Mouse (Mus musculus) stomach, postnatal 0 days (tissue): ENCODE results near the gene Rbms1. TPM values are rescaled to one million over a fixed set of nuclear protein-coding genes. Genes with fewer than 3 reads are reported as not detected.
A peak's percentile ranks its signal among the peaks of the same experiment; 100 is the strongest.

ENCODE experiments used
- ATAC-seq: fragments of 200-750 bp; cut with Nextera tagmentation; 2 replicates; pipeline ENCODE4 v1.8.0; 2017; ENCODE audit not compliant: low FRiP score, low TSS enrichment
- DNase-seq: peaks from one replicate; pipeline ENCODE4 v3.0.0-alpha.2; 2016; ENCODE audit warnings: low spot score
- H3K27ac ChIP-seq: fragments of 300-500 bp; sonication (generic); replicated peaks from 2 replicates; pipeline ENCODE4 v1.5.1; 2014; ENCODE audit warnings: mild to moderate bottlenecking, control low read depth
- H3K27me3 ChIP-seq: fragments of 300-500 bp; sonication (generic); 2 replicates; pipeline ENCODE4 v1.6.1; 2014; ENCODE audit warnings: low read length; ENCODE audit not compliant: control insufficient read depth, insufficient read depth
- H3K36me3 ChIP-seq: fragments of 300-500 bp; sonication (generic); 2 replicates; pipeline ENCODE4 v1.6.1; 2014; ENCODE audit warnings: low read length, mixed read lengths; ENCODE audit not compliant: control insufficient read depth, insufficient read depth
- H3K4me1 ChIP-seq: fragments of 300-500 bp; sonication (generic); replicated peaks from 2 replicates; pipeline ENCODE4 v1.6.1; 2014; ENCODE audit warnings: antibody characterized with exemption; ENCODE audit not compliant: control insufficient read depth, insufficient read depth
- H3K4me2 ChIP-seq: fragments of 300-500 bp; sonication (generic); replicated peaks from 2 replicates; pipeline ENCODE4 v1.6.1; 2014; ENCODE audit warnings: low read depth, mild to moderate bottlenecking, control low read depth, moderate library complexity
- H3K4me3 ChIP-seq: fragments of 300-500 bp; sonication (generic); 2 replicates; pipeline ENCODE4 v1.5.1; 2014; ENCODE audit warnings: low read depth, low read length, control low read depth
- H3K9ac ChIP-seq: fragments of 300-500 bp; sonication (generic); 2 replicates; pipeline ENCODE4 v1.6.1; 2014; ENCODE audit warnings: mild to moderate bottlenecking, low read length, control low read depth, mixed read lengths
- H3K9me3 ChIP-seq: fragments of 300-500 bp; sonication (generic); 2 replicates; pipeline ENCODE4 v1.6.1; 2016; ENCODE audit warnings: low read length; ENCODE audit not compliant: control insufficient read depth
- CTCF ChIP-seq: IDR thresholded peaks from 2 replicates; pipeline ENCODE4 v1.5.1; 2016; ENCODE audit warnings: antibody characterized with exemption, low read depth, mild to moderate bottlenecking, moderate library complexity
- EP300 ChIP-seq: optimal IDR thresholded peaks from 2 replicates; pipeline ENCODE3; 2016; ENCODE audit warnings: antibody characterized with exemption
- WGBS: fragments of 180-500 bp; shearing (Covaris S2); extraction: QIAGEN DNeasy Blood & Tissue Kit; methylation state at CpG from one replicate; pipeline ENCODE4 v1.1.7; 2014; 5-methylcytosine and 5-hydroxymethylcytosine counted together
- polyA plus RNA-seq: library from polyadenylated mRNA; unstranded; fragments of >200 nt; fragmentation: Nextera tagmentation; extraction: Ambion mirVana; gene quantifications from 2 replicates; pipeline ENCODE4 v1.2.1, GENCODE M21; 2015

Gene Rbms1
- polyA plus RNA-seq, 1 experiment from 2014 or later = 81.1 TPM

DNA sequence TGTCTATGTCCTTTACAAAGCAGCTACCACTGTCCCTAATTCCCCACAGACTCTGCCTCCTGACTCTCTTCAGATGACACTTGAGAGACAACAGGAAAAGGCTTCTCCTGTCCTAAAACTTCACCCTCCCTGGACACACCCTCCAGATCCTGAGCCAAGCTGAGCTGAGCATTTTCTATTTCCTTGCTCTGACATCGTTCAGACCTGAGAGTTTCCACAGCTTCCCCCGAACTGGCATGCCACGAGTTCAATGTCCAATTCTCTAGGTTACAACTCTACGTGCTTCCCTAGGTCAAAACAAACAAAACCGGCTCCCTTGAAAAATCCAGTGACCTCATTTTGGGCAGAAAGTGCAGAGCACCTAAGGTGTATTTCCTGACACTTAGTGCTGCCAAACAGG is 98.0 kb downstream of the Rbms1 start:
- Histone ChIP-seq H3K4me3 (no peak overlapping the region), H3K4me1 (peaks cover 13% of the 10 kb centered on the region), H3K27ac (peak overlapping the region; percentile 49), H3K4me2 (no peak overlapping the region), H3K9ac (no peak overlapping the region), H3K27me3 (no peaks in the 10 kb centered on the region), H3K9me3 (no peaks in the 10 kb centered on the region), H3K36me3 (no peaks in the 10 kb centered on the region)
- 19% methylated on average over 5 of the region's 5 CpGs for WGBS
- peak; percentile 34 for DNase-seq
- TF ChIP-seq CTCF (no peak), EP300 (no peak)
- ATAC-seq = peak; percentile 61; the same call in 1 of the 2 replicates

DNA sequence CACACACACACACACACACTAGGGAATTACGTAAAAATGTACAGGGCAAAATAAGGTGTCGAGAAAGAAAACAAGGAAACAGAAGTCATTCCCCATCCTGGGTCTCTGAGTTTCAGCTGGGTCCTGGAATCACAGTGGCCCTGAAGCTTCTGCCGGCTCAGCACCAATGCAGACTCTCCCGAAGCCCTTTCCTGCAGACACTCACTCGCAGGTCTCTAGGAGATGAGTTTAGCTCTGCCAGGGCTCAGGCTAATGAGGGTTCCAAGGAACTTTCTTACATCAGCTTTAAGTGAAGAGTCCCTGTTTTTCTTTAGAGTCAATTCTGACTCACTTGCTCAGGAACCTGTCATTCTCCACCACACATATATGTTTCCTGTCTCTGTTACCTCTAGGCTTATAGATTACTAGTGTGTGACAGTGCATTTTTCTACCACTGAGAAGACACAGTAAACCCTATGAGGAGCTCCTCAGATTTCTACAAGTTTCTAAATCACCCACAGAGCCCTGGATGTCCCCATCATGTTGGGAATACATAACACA is 98.7 kb downstream of the Rbms1 start:
- no peak overlapping the region for H3K4me3 ChIP-seq
- no peaks in the 10 kb centered on the region for H3K36me3 ChIP-seq
- 59% methylated on average over 5 of the region's 5 CpGs for WGBS
- H3K9ac ChIP-seq = no peak overlapping the region
- ATAC-seq (no peak), DNase-seq (no peak)
- no peak overlapping the region for H3K4me2 ChIP-seq
- H3K4me1 ChIP-seq = peaks cover 11% of the 10 kb centered on the region
- TF ChIP-seq EP300 = no peak
- TF ChIP-seq CTCF = no peak
- H3K27ac ChIP-seq = peak overlapping the region; percentile 49
- H3K27me3 ChIP-seq = no peaks in the 10 kb centered on the region
- H3K9me3 ChIP-seq = no peaks in the 10 kb centered on the region

DNA sequence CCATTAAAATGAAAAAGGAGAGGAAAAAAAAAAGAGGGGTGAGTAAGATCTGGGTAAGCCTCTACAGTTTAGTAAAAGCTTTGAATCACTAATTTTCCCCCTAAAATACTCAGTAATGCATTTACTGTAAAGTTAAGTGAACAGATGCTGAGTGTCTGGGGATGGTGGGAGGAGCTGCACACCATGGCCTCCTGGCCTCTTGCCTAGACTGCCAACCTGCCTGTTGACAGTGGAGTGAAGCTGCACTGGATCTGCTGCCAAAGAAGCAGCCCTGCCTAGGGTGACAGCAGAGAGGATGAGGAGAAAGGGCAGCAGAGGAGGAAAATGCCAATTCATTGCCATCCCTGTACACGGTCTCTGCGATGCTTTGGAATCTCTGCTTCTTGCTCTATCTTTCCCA is 99.2 kb downstream of the Rbms1 start:
- Histone ChIP-seq H3K27me3 (no peaks in the 10 kb centered on the region), H3K9me3 (no peaks in the 10 kb centered on the region), H3K4me2 (no peak overlapping the region), H3K27ac (no peak overlapping the region), H3K4me3 (no peak overlapping the region), H3K4me1 (peaks cover 11% of the 10 kb centered on the region), H3K9ac (no peak overlapping the region), H3K36me3 (no peaks in the 10 kb centered on the region)
- ATAC-seq = no peak
- no peak for DNase-seq
- 77% methylated on average over 2 of the region's 2 CpGs for WGBS
- TF ChIP-seq EP300 (no peak), CTCF (no peak)

DNA sequence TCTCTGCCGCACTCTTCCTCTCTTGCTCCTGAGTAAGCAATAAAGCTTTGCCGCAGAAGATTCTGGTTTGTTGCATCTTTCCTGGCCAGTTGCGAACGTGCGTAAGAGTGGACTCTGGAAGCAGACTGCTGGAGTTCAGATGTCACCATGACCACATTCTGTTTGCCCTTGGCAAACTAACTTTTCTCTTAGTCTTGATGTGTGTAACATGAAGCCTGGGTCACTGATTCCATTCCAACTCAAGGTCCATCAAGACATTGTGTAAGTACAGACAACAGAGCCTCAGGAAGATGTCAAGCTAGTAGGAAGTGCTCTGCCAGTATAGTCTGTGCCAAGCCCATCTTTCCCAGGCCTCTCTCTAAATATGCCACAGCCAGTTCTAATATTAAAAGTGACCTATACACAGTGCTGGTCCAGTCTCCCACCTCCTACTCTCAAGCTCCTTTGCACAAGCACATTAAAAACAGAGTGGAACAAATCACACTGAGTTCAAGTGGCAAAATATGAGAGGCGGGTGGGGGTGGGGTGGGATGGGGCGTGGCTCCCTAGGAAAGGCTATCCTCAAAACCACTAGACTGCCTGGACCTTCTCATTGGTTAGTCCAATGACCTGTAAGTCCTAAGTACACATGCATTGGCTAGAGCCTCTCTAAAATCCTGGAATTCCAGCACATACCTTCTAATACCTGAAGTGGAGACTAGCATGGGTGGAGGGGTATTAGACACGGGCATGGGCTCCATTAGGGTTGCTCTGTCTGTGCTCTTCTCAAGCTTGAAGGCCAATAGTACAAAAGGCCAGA is 99.9 kb downstream of the Rbms1 start:
- no peak for ATAC-seq
- no peaks in the 10 kb centered on the region for H3K27me3 ChIP-seq

DNA sequence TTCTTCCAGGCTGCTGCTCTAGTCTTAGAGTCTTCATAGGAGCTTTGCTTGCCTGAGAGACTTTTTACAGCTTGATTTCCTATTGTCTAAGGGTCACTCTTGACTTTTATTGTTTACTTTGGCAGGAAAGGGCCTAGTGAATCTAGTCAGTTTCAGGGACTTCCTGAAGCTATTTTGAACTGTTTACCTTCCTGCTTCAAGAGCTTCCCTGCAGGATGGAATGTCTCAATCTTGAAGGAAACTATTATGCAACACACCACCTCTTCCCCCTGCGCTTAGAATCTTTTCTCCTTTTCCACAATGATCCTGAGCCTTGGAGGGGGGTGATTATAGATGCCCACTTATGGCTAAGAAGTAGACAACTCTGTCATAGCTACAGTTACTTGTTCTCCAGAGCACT is 104.9 kb downstream of the Rbms1 start:
- ATAC-seq (no peak), DNase-seq (no peak)
- Histone ChIP-seq H3K4me3 (no peak overlapping the region), H3K27me3 (no peaks in the 10 kb centered on the region), H3K4me1 (no peaks in the 10 kb centered on the region), H3K9ac (no peak overlapping the region), H3K36me3 (no peaks in the 10 kb centered on the region), H3K9me3 (no peaks in the 10 kb centered on the region), H3K4me2 (no peak overlapping the region), H3K27ac (no peak overlapping the region)
- WGBS = 74% methylated on average over 1 of the region's 1 CpGs
- TF ChIP-seq EP300 (no peak), CTCF (no peak)

More for the DNA sequence above, 99.9 kb downstream of the Rbms1 start:
- H3K27ac ChIP-seq = no peak overlapping the region
- H3K9ac ChIP-seq = no peak overlapping the region
- WGBS = 79% methylated on average over 8 of the region's 8 CpGs
- DNase-seq = no peak
- no peaks in the 10 kb centered on the region for H3K9me3 ChIP-seq
- H3K36me3 ChIP-seq = no peaks in the 10 kb centered on the region
- no peak for TF ChIP-seq CTCF
- TF ChIP-seq EP300 = no peak
- H3K4me2 ChIP-seq = no peak overlapping the region
- peaks cover 11% of the 10 kb centered on the region for H3K4me1 ChIP-seq
- H3K4me3 ChIP-seq = no peak overlapping the region

DNA sequence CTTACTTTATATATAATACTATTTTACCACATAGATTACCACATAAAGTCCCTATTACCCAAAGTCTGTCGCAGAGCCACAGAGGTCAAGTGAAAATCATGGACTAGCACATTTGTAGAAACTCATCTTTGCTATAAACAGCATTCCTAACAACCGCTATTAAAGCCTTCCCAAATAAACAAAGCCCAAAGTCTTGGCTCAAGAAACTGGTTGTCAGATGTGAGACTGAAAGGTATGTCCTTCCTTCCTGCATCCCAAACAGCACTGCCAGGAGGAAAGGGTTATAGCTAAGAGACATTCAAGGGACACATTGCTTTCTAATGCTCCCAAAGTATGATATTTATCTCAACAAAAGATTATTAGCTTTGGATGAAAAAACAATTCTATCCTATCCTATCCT is 106.9 kb downstream of the Rbms1 start:
- Histone ChIP-seq H3K9me3 (no peaks in the 10 kb centered on the region), H3K4me1 (peaks cover 2% of the 10 kb centered on the region; the same call in 1 of the 2 replicates), H3K27me3 (no peaks in the 10 kb centered on the region), H3K36me3 (no peaks in the 10 kb centered on the region), H3K4me2 (no peak overlapping the region), H3K27ac (no peak overlapping the region), H3K9ac (no peak overlapping the region), H3K4me3 (no peak overlapping the region)
- TF ChIP-seq EP300 (no peak), CTCF (no peak)
- 47% methylated on average over 2 of the region's 2 CpGs for WGBS
- no peak for DNase-seq
- no peak for ATAC-seq
